Mouse (Mus musculus): Measurements from ENCODE around the gene Gpr15.

GRCm38 (mm10) chr16:58677491-58677890 is 41.4 kb downstream of the Gpr15 start:
- TF ChIP-seq POLR2A (IDR thresholded peaks at IDR 0.05; ENCODE audit: low read depth, low read length) (no peak), CTCF (IDR thresholded peaks at IDR 0.05; ENCODE audit: extremely low read depth, insufficient read length, insufficient replicate concordance, low read depth, low read length) (no peak)
